Mouse (Mus musculus): ENCODE measurements around the gene Miga1. TPM values are rescaled to one million over a fixed set of nuclear protein-coding genes. Genes with fewer than 3 reads are reported as not detected.
A peak's percentile ranks its signal among the peaks of the same experiment; 100 is the strongest.
"Not testable (repeated sequence)": the region's sequence is repeated elsewhere in the genome, so short reads cannot be mapped to it uniquely, and the experiment has no call there.

Miga1 gene
- total RNA-seq, 2 experiments from 2014 or later: 74.5 to 78.2 TPM

DNA sequence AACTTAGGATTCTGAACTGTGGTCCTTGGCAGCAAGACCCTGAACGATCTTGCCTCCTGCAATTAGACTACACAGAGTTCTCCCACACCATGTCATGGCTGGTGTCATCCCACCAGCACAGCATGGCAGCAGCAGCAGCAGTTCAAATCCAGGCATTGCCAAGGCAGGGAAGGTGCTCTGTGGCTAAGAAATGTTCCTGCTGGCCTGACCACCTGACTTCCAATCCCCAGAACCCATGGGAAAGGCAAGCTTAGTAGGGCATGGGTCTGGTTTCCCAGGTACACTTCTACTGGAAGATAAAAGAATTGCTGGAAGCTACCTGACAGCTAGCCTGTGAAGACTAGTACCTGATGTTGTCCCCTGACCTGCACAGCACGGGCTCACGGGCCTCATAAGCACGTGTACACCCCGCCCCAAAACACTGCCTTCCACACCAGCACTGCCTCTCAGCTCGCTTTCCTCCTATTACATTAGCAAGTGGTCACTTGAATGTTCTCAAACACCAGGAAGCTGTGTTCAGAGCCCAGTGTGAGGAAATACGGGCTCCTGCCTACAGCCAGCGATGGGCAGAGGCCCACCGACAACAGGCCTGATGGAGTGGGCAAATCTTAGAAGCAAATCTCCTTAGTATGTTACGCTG lies 69.0 kb downstream of the Miga1 start:
- TF ChIP-seq CTCF (conservative IDR thresholded peaks at IDR 0.05): no peak
- Histone ChIP-seq H3K27ac (no peak overlapping the region), H3K4me3 (no peak overlapping the region)
- no peak for DNase-seq (ENCODE audit: low spot score in 2 of 2)

- no peak overlapping the region for H3K27ac ChIP-seq
Measured at GRCm38 (mm10) chr3:152268099-152268498, 72.1 kb downstream of the Miga1 start.

DNA sequence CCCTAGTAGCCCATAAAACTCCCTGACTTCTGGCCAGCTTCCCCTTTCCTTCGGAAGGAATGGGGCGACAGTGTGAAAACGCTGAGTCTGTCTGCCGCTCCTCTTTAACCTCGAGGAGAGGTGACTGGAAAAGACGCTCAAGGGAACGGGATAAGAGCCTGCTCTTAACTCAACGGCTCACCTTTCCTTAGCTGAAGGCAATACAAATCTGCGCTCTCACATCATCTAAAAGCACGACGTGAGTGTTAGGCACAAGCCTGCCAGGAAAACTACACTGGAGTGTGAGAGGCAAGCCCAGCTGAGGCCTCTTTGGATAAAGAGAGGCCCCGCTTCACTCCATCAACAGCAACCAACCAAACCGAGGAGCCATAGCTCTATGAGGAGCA lies 74.2 kb downstream of the Miga1 start, which contains the start of gene Nexn:
Gene Nexn, minus strand, starts transcription at position 315 of the 386 bp plus-strand sequence.
- no peak for DNase-seq (ENCODE audit: low spot score in 2 of 2)
- no peak for TF ChIP-seq CTCF (conservative IDR thresholded peaks at IDR 0.05)
- Histone ChIP-seq H3K27ac (no peak within 1 kb of the TSS), H3K4me3 (peak within 1 kb of the TSS; percentile 60)

More at GRCm38 (mm10) chr3:152268099-152268498, 72.1 kb downstream of the Miga1 start:
- TF ChIP-seq CTCF (conservative IDR thresholded peaks at IDR 0.05): no peak
- DNase-seq (ENCODE audit: low spot score in 2 of 2): no peak
- H3K4me3 ChIP-seq: no peak overlapping the region

DNA sequence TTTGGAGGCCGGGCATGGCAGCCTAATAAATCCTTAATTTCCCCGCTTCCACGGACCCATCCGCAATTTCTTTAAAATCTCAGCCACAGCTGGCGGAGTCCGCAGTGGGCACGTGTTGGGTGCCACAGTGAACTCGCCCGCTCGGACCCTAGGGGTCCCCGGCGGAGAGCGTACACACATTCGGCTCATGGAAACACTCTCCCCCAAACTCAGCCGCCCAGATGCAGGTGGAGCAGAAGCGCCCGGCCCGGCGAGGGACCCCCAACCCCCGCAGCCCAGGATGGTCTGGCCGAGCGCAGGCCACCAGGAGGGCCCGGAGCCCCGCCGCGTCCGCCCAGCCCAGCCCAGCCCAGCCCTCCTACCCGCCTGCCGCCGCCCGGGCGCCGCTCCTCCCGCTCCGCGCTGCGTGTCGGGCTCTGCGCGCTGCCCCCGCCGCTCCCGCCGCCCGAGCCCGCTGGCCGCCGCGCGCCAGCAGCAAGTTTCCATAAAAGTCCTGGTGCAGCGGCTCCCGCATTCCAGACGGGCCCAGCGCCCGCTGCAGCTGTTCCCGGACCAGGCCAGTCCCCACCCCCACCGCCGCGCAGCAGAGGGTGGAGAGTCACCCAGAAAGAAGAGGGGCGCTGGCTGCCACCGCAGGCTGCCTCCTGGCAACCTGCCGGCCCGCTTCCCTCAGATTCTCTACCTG lies 74.7 kb downstream of the Miga1 start:
- peak in 1 of 2 experiments; percentile 32 for DNase-seq (ENCODE audit: low spot score in 2 of 2)
- no peak for TF ChIP-seq CTCF (conservative IDR thresholded peaks at IDR 0.05)
- H3K27ac ChIP-seq: no peak overlapping the region
- peak overlapping the region; percentile 60 for H3K4me3 ChIP-seq

- TF ChIP-seq CTCF (conservative IDR thresholded peaks at IDR 0.05): no peak
- Histone ChIP-seq H3K27ac (no peak overlapping the region), H3K4me3 (no peak overlapping the region; the same call in 1 of the 2 replicates)
- DNase-seq (ENCODE audit: low spot score in 2 of 2): no peak
Measured at GRCm38 (mm10) chr3:152264830-152265229, 75.4 kb downstream of the Miga1 start.

DNA sequence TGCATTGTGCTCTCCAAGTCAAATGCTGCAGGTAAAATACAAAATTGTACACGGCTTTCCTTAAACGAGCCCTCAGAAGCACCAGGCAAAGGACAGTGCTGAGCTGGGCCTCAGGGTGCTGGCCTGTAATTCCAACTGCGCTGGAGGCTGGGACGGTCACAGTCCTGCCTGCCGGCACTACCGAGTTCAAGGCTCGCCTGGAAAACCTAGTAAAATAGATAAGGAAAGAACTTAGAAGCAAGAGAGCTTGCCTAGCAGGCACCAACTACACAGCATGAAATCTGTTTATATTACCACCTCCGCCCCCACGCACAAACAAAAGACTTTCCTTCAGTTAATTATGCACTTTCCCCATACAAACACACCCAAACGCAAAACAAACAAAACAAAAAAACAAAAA lies 75.8 kb downstream of the Miga1 start:
- TF ChIP-seq CTCF (conservative IDR thresholded peaks at IDR 0.05): no peak
- DNase-seq (ENCODE audit: low spot score in 2 of 2): no peak
- H3K27ac ChIP-seq: no peak overlapping the region
- H3K4me3 ChIP-seq: no peak overlapping the region

DNA sequence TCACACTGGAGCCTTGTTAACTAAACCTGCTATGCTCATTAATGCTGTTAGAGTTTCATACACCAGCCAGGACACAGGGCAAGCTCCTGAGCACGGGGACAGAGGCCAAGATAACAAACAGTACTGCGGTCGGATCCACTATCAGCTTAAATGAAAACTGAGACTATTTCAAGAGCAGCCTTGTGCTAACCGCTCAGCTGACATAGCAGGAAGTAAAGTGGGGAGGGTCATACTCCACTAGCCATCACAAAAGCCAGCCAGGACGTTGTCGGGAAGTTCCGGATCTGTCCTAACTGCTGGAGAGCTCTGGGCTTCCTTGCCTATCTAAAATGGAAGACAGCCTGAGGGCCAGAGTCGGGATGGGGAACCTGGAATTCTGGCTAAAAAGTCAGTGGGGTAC lies 78.3 kb downstream of the Miga1 start:
- no peak for TF ChIP-seq CTCF (conservative IDR thresholded peaks at IDR 0.05)
- H3K27ac ChIP-seq: no peak overlapping the region
- no peak for DNase-seq (ENCODE audit: low spot score in 2 of 2)
- no peak overlapping the region for H3K4me3 ChIP-seq

DNA sequence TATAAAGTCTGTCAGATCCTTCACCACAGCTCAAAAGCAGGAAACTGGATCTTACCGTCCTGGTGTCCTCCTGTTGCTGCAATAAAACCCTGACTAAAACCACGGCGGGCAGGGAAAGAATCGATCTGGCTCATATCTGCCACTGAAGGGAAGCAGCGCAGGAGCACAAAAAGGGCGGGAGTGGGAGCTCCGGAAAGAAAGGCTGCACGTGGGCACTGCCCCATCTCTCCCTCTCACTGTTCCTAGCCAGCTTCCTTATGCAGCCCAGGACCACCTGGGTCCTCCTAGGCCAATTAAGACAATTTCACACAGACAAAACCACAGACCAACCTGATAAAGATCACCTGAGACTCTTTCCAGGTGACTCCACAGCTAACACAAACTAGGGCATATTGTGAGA lies 78.8 kb downstream of the Miga1 start:
- no peak for DNase-seq (ENCODE audit: low spot score in 2 of 2)

GRCm38 (mm10) chr3:152260362-152260761 lies 79.8 kb downstream of the Miga1 start:
- no peak for DNase-seq (ENCODE audit: low spot score in 2 of 2)
- Histone ChIP-seq H3K27ac (no peak overlapping the region), H3K4me3 (no peak overlapping the region)
- no peak for TF ChIP-seq CTCF (conservative IDR thresholded peaks at IDR 0.05)

More for the DNA sequence above, 78.8 kb downstream of the Miga1 start:
- H3K4me3 ChIP-seq: no peak overlapping the region
- TF ChIP-seq CTCF (conservative IDR thresholded peaks at IDR 0.05): no peak
- H3K27ac ChIP-seq: no peak overlapping the region

DNA sequence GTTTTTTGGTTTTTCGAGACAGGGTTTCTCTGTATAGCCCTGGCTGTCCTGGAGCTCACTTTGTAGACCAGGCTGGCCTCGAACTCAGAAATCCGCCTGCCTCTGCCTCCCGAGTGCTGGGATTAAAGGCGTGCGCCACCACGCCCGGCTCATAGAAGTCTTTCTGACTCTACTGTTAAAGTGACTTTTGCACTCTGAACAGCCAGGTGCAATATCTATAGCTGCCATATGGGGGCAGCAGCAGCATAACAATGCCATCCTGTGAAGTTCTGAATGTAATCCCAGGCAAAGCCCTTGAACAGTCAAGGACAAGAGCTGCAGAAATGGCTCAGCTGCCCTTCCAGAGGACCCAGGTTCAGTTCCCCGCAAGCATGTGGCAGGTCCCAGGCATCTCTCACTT lies 80.8 kb downstream of the Miga1 start:
- DNase-seq (ENCODE audit: low spot score in 2 of 2): peak; percentile 66 to 79
- peak; percentile 94 for TF ChIP-seq CTCF (conservative IDR thresholded peaks at IDR 0.05)
- not testable (repeated sequence) for H3K27ac ChIP-seq, H3K4me3 ChIP-seq

DNA sequence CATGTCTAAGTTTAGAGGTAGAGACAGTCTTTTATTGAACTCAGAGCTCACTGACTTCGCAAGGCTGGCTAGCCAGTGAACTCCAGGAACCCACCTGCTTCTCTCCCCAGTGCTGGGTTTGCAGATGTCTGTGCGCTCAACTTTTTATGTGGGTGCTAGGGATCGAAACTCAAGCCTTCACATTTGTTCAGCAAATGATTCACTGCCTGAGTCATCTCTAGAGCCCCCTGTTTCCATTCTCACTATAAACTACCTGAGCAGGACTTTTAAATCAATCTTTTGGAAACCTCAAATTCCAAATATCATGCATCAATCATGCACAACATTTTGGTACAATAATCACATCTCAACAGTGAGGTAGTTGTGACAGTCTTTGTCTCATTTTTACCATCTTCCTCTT lies 82.7 kb downstream of the Miga1 start:
- H3K4me3 ChIP-seq: no peak overlapping the region
- TF ChIP-seq CTCF (conservative IDR thresholded peaks at IDR 0.05): no peak
- no peak overlapping the region for H3K27ac ChIP-seq
- no peak for DNase-seq (ENCODE audit: low spot score in 2 of 2)

- no peak for TF ChIP-seq CTCF (conservative IDR thresholded peaks at IDR 0.05)
- Histone ChIP-seq H3K4me3 (no peak overlapping the region), H3K27ac (no peak overlapping the region)
- no peak for DNase-seq (ENCODE audit: low spot score in 2 of 2)
Measured at GRCm38 (mm10) chr3:152250487-152250886, 89.7 kb downstream of the Miga1 start.

DNA sequence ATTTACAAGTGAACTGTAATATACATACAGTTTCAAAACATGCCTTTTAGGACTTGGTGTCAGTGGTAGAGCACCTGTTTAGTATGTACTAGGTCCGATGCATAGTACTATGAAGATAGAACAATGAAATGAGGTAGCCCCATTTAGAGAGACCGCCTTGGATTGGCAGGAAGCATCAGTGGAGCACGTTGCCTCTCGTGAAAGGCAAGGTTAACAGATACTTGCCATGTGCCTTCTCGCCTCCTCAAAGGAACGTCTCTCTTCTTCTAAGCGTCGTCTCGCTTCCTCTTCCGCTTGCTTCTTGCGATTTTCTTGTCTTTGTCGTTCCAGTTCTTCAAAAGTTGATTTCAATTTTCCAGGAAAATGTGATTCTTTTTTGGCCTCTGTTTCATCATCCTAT lies 92.5 kb downstream of the Miga1 start:
- no peak for TF ChIP-seq CTCF (conservative IDR thresholded peaks at IDR 0.05)
- H3K27ac ChIP-seq: no peak overlapping the region

More for the DNA sequence above, 92.5 kb downstream of the Miga1 start:
- DNase-seq (ENCODE audit: low spot score in 2 of 2): no peak
- H3K4me3 ChIP-seq: no peak overlapping the region
